ENCODE assay signal across 22 mouse cellular contexts in genomic region chr13:67850361-67850760, GRCm38 (mm10). TPM values are rescaled to one million over a fixed set of nuclear protein-coding genes. Genes with fewer than 3 reads are reported as not detected.
"Had no signal": no experiment of that assay in that cellular context is flagged by ENCODE, and none has a peak within 500 bp of the region (broad histone marks: within the 10 kb centered on the region; RNA-seq: fewer than 3 reads in every experiment).

No protein-coding gene starts in this region.

- DNase-seq: liver, postnatal 0 days; lung, adult 2 months; lung, postnatal 14 days; lung, postnatal 36 days; right cerebral cortex, postnatal 14 days; thymus, adult 2 months; thymus, postnatal 25 days; thymus, postnatal 4 days had no signal

- H3K36me3 ChIP-seq: lung, embryonic 15.5 days; midbrain, embryonic 13.5 days; midbrain, embryonic 15.5 days; neural tube, embryonic 12.5 days; stomach, embryonic 15.5 days had no signal

- H3K4me1 ChIP-seq: lung, embryonic 15.5 days; megakaryocyte, embryonic 14.5 days; midbrain, embryonic 13.5 days; midbrain, embryonic 15.5 days; neural tube, embryonic 12.5 days; stomach, embryonic 15.5 days had no signal

- H3K9ac ChIP-seq: liver, postnatal 0 days; lung, embryonic 15.5 days; midbrain, embryonic 13.5 days; midbrain, embryonic 15.5 days; neural tube, embryonic 12.5 days; stomach, embryonic 15.5 days had no signal

- H3K9me3 ChIP-seq: lung, embryonic 15.5 days; midbrain, embryonic 13.5 days; midbrain, embryonic 15.5 days; neural tube, embryonic 12.5 days; stomach, embryonic 15.5 days had no signal

- H3K4me2 ChIP-seq: lung, embryonic 15.5 days; midbrain, embryonic 11.5 days; midbrain, embryonic 13.5 days; midbrain, embryonic 15.5 days; neural tube, embryonic 12.5 days; stomach, embryonic 15.5 days had no signal

- ATAC-seq: liver, postnatal 0 days; lung, postnatal 0 days; midbrain, embryonic 13.5 days; midbrain, embryonic 15.5 days had no signal

- H3K27me3 ChIP-seq: lung, embryonic 15.5 days; megakaryocyte, embryonic 14.5 days; midbrain, embryonic 13.5 days; midbrain, embryonic 15.5 days; neural tube, embryonic 12.5 days; stomach, embryonic 15.5 days had no signal

- H3K4me3 ChIP-seq: lung, embryonic 15.5 days; megakaryocyte, embryonic 14.5 days; midbrain, embryonic 13.5 days; midbrain, embryonic 15.5 days; neural tube, embryonic 12.5 days; stomach, embryonic 15.5 days had no signal

- H3K27ac ChIP-seq: lung, embryonic 15.5 days; macrophage; midbrain, embryonic 13.5 days; midbrain, embryonic 15.5 days; neural tube, embryonic 12.5 days; stomach, embryonic 15.5 days; stomach, postnatal 0 days had no signal

RNA-seq across cellular contexts. Expression of gene BC048507, which starts 12.8 kb away (rescaled TPM):
- polyA plus RNA-seq: liver, postnatal 0 days; lung, adult 2 months; lung, embryonic 15.5 days; lung, postnatal 0 days; macrophage; midbrain, embryonic 11.5 days; midbrain, embryonic 13.5 days; midbrain, postnatal 0 days; neural tube, embryonic 12.5 days; neural tube, embryonic 14.5 days; spleen, adult 2 months; stomach, postnatal 0 days; thymus, adult 2 months; urinary bladder, adult 2 months had no signal
